Mouse (Mus musculus): ENCODE data around the gene Tm7sf3.

Tm7sf3 gene

GRCm38 (mm10) chr6:146642276-146643183 lies at the start of gene Tm7sf3, which contains the start of gene Med21:
Gene Tm7sf3, minus strand, starts transcription at chr6:146642824.
Gene Med21, plus strand, starts transcription at chr6:146642547.
- peak; percentile 97 for ATAC-seq (ENCODE audit: insufficient number of reproducible peaks, low FRiP score, low TSS enrichment)

GRCm38 (mm10) chr6:146688861-146689260 lies 46.2 kb upstream of the Tm7sf3 start:
- ATAC-seq (ENCODE audit: insufficient number of reproducible peaks, low FRiP score, low TSS enrichment), result no peak

- ATAC-seq (ENCODE audit: insufficient number of reproducible peaks, low FRiP score, low TSS enrichment), result no peak
These were observed 45.4 kb upstream of the Tm7sf3 start for GRCm38 (mm10) chr6:146688010-146688409.

- no peak for ATAC-seq (ENCODE audit: insufficient number of reproducible peaks, low FRiP score, low TSS enrichment)
These were observed 44.0 kb upstream of the Tm7sf3 start for GRCm38 (mm10) chr6:146686463-146687196.

- ATAC-seq (ENCODE audit: insufficient number of reproducible peaks, low FRiP score, low TSS enrichment), result no peak
These were observed 43.2 kb upstream of the Tm7sf3 start for GRCm38 (mm10) chr6:146685781-146686308.

- ATAC-seq (ENCODE audit: insufficient number of reproducible peaks, low FRiP score, low TSS enrichment), result no peak
These were observed 41.3 kb upstream of the Tm7sf3 start for GRCm38 (mm10) chr6:146683881-146684280.

GRCm38 (mm10) chr6:146678136-146679070 lies 35.8 kb upstream of the Tm7sf3 start:
- no peak for ATAC-seq (ENCODE audit: insufficient number of reproducible peaks, low FRiP score, low TSS enrichment)

GRCm38 (mm10) chr6:146676904-146677303 lies 34.3 kb upstream of the Tm7sf3 start:
- no peak for ATAC-seq (ENCODE audit: insufficient number of reproducible peaks, low FRiP score, low TSS enrichment)

- ATAC-seq (ENCODE audit: insufficient number of reproducible peaks, low FRiP score, low TSS enrichment), result no peak
These were observed 32.4 kb upstream of the Tm7sf3 start for GRCm38 (mm10) chr6:146674881-146675536.

- ATAC-seq (ENCODE audit: insufficient number of reproducible peaks, low FRiP score, low TSS enrichment), result no peak
These were observed 31.8 kb upstream of the Tm7sf3 start for GRCm38 (mm10) chr6:146674420-146674819.

GRCm38 (mm10) chr6:146673696-146674095 lies 31.1 kb upstream of the Tm7sf3 start:
- no peak for ATAC-seq (ENCODE audit: insufficient number of reproducible peaks, low FRiP score, low TSS enrichment)

- ATAC-seq (ENCODE audit: insufficient number of reproducible peaks, low FRiP score, low TSS enrichment), result no peak
These were observed 29.5 kb upstream of the Tm7sf3 start for GRCm38 (mm10) chr6:146672106-146672505.

GRCm38 (mm10) chr6:146670956-146671855 lies 28.6 kb upstream of the Tm7sf3 start:
- ATAC-seq (ENCODE audit: insufficient number of reproducible peaks, low FRiP score, low TSS enrichment), result no peak

- no peak for ATAC-seq (ENCODE audit: insufficient number of reproducible peaks, low FRiP score, low TSS enrichment)
These were observed 26.0 kb upstream of the Tm7sf3 start for GRCm38 (mm10) chr6:146668606-146669005.

GRCm38 (mm10) chr6:146666811-146667210 lies 24.2 kb upstream of the Tm7sf3 start:
- ATAC-seq (ENCODE audit: insufficient number of reproducible peaks, low FRiP score, low TSS enrichment), result no peak

GRCm38 (mm10) chr6:146665408-146665807 lies 22.8 kb upstream of the Tm7sf3 start:
- ATAC-seq (ENCODE audit: insufficient number of reproducible peaks, low FRiP score, low TSS enrichment), result no peak

- ATAC-seq (ENCODE audit: insufficient number of reproducible peaks, low FRiP score, low TSS enrichment), result no peak
These were observed 22.3 kb upstream of the Tm7sf3 start for GRCm38 (mm10) chr6:146664917-146665316.

- ATAC-seq (ENCODE audit: insufficient number of reproducible peaks, low FRiP score, low TSS enrichment), result no peak
These were observed 21.5 kb upstream of the Tm7sf3 start for GRCm38 (mm10) chr6:146664116-146664515.
